Mouse (Mus musculus): ENCODE data around the gene Mrpl49.

DNA sequence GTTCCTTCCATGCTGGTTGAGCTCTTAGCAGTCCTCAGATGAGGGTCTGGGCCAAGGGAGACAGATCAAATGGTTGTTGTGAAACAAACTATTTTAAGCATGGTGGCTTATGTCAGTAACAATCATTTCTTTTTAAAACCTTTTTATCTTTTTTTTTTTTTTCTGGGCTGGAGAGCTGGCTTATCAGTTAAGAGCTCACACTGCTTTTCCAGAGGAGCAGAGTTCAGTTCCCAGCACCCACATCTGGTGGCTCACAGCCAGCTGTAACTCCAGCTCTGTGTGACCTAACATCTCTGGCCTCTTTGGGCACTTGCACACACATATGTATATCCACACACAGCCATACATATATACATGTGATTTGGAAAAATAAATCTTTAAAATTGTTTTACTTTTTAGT, 19.9 kb downstream of the Mrpl49 start:
- no peak for TF ChIP-seq CTCF (IDR thresholded peaks at IDR 0.05; ENCODE audit: extremely low read depth, insufficient read depth, insufficient read length, insufficient replicate concordance)
- no peak for TF ChIP-seq POLR2A (IDR thresholded peaks at IDR 0.05; ENCODE audit: low read depth, low read length)

Measured in spleen, adult 2 months (tissue).